Mouse (Mus musculus): Measurements from ENCODE around the gene Ttll13. TPM values are rescaled to one million over a fixed set of nuclear protein-coding genes. Genes with fewer than 3 reads are reported as not detected.
A peak's percentile ranks its signal among the peaks of the same experiment; 100 is the strongest.

Ttll13 gene
- polyA plus RNA-seq, 1 experiment = 0.79 TPM

- TF ChIP-seq POLR2A (IDR thresholded peaks at IDR 0.05; ENCODE audit: borderline replicate concordance, extremely low read depth, insufficient read depth, insufficient read length, poor library complexity, severe bottlenecking) (no peak), CTCF (IDR thresholded peaks at IDR 0.05; ENCODE audit: borderline replicate concordance, extremely low read depth, insufficient read depth, insufficient read length) (no peak)
- no peak for DNase-seq (ENCODE audit: low read depth)
Observed at GRCm38 (mm10) chr7:80241661-80242060, 4.5 kb upstream of the Ttll13 start.

- no peak for TF ChIP-seq CTCF (IDR thresholded peaks at IDR 0.05; ENCODE audit: borderline replicate concordance, extremely low read depth, insufficient read depth, insufficient read length)
- TF ChIP-seq POLR2A (IDR thresholded peaks at IDR 0.05; ENCODE audit: borderline replicate concordance, extremely low read depth, insufficient read depth, insufficient read length, poor library complexity, severe bottlenecking) = no peak
- DNase-seq (ENCODE audit: low read depth) = no peak
Observed at GRCm38 (mm10) chr7:80244851-80245250, 1.3 kb upstream of the Ttll13 start.

DNA sequence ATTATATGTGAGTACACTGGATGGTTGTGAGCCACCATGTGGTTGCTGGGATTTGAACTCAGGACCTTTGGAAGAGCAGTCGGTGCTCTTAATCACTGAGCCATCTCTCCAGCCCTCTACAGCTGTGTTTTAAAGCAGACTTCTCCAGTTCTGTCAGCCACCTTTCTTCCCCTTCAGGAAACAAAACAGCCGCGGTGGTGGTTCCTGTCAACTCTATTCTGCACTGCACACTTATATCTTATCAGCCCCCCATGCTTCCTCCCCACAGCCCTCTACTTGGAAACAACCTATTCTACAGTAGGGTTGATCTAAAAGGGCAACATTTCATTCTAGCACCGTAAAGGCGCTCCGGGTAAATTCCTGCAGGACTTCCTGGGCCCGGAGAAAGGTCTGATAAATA, 683 bp downstream of the Ttll13 start:
- no peak for TF ChIP-seq POLR2A (IDR thresholded peaks at IDR 0.05; ENCODE audit: borderline replicate concordance, extremely low read depth, insufficient read depth, insufficient read length, poor library complexity, severe bottlenecking)
- no peak for TF ChIP-seq CTCF (IDR thresholded peaks at IDR 0.05; ENCODE audit: borderline replicate concordance, extremely low read depth, insufficient read depth, insufficient read length)
- DNase-seq (ENCODE audit: low read depth) = peak; percentile 7

DNA sequence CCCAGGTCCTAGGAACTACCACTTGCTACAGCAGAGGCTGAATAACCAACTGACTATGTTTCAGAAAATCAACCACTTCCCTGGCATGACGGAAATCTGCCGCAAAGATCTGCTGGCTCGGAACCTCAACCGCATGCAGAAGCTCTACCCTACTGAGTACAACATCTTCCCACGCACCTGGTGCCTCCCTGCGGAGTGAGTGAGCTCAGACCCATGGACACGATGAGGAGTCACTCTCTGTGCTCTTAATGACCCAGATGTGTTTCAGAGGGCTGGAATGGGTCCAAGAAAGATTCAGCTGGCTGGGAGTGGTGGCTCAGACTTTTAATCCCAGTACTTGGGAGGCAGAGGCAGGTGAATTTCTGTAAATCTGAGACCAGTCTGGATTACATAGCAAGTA, 6.3 kb downstream of the Ttll13 start:
- TF ChIP-seq CTCF (IDR thresholded peaks at IDR 0.05; ENCODE audit: borderline replicate concordance, extremely low read depth, insufficient read depth, insufficient read length) (no peak), POLR2A (IDR thresholded peaks at IDR 0.05; ENCODE audit: borderline replicate concordance, extremely low read depth, insufficient read depth, insufficient read length, poor library complexity, severe bottlenecking) (no peak)
- no peak for DNase-seq (ENCODE audit: low read depth)

DNA sequence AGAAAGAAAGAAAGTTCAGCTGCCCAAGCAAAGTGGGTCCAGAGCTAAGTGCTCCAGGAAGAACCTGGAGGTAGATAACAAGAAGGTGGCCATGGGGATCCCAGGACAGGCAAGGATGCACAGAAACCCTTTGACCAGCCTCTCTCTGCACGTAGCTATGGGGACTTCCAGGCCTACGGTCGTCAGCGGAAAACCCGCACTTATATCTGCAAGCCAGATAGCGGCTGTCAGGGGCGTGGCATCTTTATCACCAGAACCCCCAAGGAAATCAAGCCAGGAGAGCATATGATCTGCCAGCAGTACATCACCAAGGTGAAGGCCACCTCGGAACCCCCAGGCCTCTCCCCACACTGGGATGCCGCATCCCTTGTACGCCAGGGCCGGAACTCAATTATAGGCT, 6.7 kb downstream of the Ttll13 start:
- TF ChIP-seq CTCF (IDR thresholded peaks at IDR 0.05; ENCODE audit: borderline replicate concordance, extremely low read depth, insufficient read depth, insufficient read length) (no peak), POLR2A (IDR thresholded peaks at IDR 0.05; ENCODE audit: borderline replicate concordance, extremely low read depth, insufficient read depth, insufficient read length, poor library complexity, severe bottlenecking) (no peak)
- DNase-seq (ENCODE audit: low read depth) = no peak

- no peak for DNase-seq (ENCODE audit: low read depth)
- no peak for TF ChIP-seq CTCF (IDR thresholded peaks at IDR 0.05; ENCODE audit: borderline replicate concordance, extremely low read depth, insufficient read depth, insufficient read length)
- TF ChIP-seq POLR2A (IDR thresholded peaks at IDR 0.05; ENCODE audit: borderline replicate concordance, extremely low read depth, insufficient read depth, insufficient read length, poor library complexity, severe bottlenecking) = no peak
Observed at GRCm38 (mm10) chr7:80255981-80256380, 9.8 kb downstream of the Ttll13 start.

DNA sequence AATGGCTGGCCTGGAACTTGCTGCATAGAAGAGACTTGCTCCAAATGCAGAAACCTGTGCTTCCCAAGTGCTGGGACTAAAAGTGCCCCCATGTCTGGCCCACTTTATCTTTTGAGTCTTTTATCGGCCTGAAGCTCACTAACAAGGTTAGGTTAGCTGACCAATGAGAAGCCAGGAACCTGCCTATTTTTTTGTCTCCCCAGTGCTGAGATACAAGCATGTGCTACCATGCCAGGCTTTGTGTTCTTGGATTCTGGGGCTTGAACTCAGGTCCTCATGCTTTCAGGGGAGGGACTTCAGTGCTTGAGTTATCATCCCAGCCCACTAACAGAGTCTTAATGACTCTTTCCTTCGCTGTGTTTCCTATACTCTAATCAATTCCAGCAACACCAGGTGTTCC, 11.5 kb downstream of the Ttll13 start:
- TF ChIP-seq POLR2A (IDR thresholded peaks at IDR 0.05; ENCODE audit: borderline replicate concordance, extremely low read depth, insufficient read depth, insufficient read length, poor library complexity, severe bottlenecking) = no peak
- TF ChIP-seq CTCF (IDR thresholded peaks at IDR 0.05; ENCODE audit: borderline replicate concordance, extremely low read depth, insufficient read depth, insufficient read length) = no peak
- no peak for DNase-seq (ENCODE audit: low read depth)

DNA sequence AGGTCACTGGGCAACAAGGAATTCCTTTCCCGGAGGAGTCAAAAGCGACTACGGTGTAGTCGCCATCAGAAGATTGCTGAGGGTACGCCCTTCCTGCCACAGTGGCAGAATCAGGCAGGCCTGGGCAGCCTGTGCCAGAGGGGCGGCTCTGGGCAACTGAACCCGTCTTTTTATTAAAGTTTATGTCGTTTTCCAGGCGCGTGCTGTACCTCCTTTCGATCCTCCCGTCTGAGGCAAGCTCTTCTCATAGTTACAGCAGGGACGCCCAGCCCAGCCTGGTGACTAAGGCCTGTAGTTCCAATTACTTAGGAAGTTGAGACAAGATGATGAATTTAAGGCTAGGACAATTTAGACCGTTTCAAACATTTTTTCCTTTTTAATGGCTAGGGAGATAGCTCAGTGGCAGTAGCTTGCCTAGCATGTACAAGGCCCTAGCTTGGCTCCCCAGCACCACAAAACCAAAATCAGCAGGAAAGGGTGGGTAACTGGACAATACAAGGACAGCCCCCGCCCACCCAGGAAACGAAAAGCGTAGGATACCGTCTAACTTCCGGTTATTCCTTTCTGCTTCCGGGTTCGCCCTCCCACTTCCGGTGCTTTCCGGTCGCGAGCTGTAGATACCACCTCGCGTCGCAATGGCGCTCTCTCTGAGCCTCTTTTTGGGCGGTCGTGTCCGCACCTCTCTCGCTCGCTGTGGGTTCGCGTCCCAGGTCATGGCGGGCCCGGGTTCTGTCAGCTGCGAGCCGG, 14.6 kb downstream of the Ttll13 start, which contains the start of gene Ngrn:
Gene Ngrn (plus strand): TSS at position 591 of the 747 bp plus-strand sequence.
- TF ChIP-seq POLR2A (IDR thresholded peaks at IDR 0.05; ENCODE audit: borderline replicate concordance, extremely low read depth, insufficient read depth, insufficient read length, poor library complexity, severe bottlenecking) (peak; percentile 40; the same call in 1 of the 2 replicates), CTCF (IDR thresholded peaks at IDR 0.05; ENCODE audit: borderline replicate concordance, extremely low read depth, insufficient read depth, insufficient read length) (peak; percentile 17; the same call in 1 of the 2 replicates)
- DNase-seq (ENCODE audit: low read depth) = peak; percentile 94

DNA sequence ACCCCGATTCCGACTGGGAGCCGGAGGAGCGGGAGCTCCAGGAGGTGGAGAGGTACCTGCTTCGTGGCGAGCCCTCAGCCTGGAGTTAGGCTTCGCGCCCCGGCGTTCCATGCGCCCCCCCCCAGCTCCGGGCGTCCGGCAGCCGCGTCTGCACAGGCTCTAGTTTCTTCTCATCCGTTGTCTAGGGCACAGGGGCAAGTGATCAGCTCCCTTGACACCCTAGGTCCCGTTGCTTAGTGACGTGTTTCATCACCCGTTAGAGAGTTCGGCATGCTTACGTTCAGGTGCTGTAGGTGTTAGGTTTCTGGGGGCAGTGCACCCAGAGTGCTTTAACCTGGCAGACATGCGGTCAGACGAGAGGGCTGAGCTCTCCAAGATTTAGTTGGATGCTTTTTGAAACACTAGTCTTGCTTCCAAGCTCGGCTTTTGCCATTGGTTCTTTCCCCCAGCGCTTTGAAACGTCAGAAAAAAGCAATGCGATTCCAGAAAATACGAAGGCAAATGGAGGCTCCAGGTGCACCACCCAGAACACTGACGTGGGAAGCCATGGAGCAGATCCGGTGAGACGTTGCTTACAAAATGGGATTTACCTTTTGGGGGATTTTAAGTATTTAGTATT, 15.3 kb downstream of the Ttll13 start:
- peak; percentile 30 for DNase-seq (ENCODE audit: low read depth)
- TF ChIP-seq POLR2A (IDR thresholded peaks at IDR 0.05; ENCODE audit: borderline replicate concordance, extremely low read depth, insufficient read depth, insufficient read length, poor library complexity, severe bottlenecking) = no peak
- no peak for TF ChIP-seq CTCF (IDR thresholded peaks at IDR 0.05; ENCODE audit: borderline replicate concordance, extremely low read depth, insufficient read depth, insufficient read length)

GRCm38 (mm10) chr7:80264606-80265005, 18.4 kb downstream of the Ttll13 start:
- no peak for TF ChIP-seq CTCF (IDR thresholded peaks at IDR 0.05; ENCODE audit: borderline replicate concordance, extremely low read depth, insufficient read depth, insufficient read length)
- TF ChIP-seq POLR2A (IDR thresholded peaks at IDR 0.05; ENCODE audit: borderline replicate concordance, extremely low read depth, insufficient read depth, insufficient read length, poor library complexity, severe bottlenecking) = no peak
- no peak for DNase-seq (ENCODE audit: low read depth)

GRCm38 (mm10) chr7:80267764-80268163, 21.6 kb downstream of the Ttll13 start:
- DNase-seq (ENCODE audit: low read depth) = no peak
- TF ChIP-seq POLR2A (IDR thresholded peaks at IDR 0.05; ENCODE audit: borderline replicate concordance, extremely low read depth, insufficient read depth, insufficient read length, poor library complexity, severe bottlenecking) (no peak), CTCF (IDR thresholded peaks at IDR 0.05; ENCODE audit: borderline replicate concordance, extremely low read depth, insufficient read depth, insufficient read length) (no peak)

Measured in brain, embryonic 14.5 days (tissue).